1 mouse cellular context compared by ENCODE assay signal in genomic region chr11:98213311-98213710, GRCm38 (mm10).
TF ChIP-seq lines count a peak whose summit lies in the region.

No protein-coding gene starts in this region.

TF ChIP-seq in MEL, 35 proteins besides CTCF, POLR2A, EP300 and RAD21 (continued from another document):
- TF ChIP-seq ZNF384 (IDR thresholded peaks at IDR 0.05; ENCODE audit: low read depth, low read length) (peak; percentile 90), NELFE (IDR thresholded peaks at IDR 0.05; ENCODE audit: low read depth, low read length) (no peak), SIN3A (IDR thresholded peaks at IDR 0.05; ENCODE audit: low read length) (peak; percentile 15; the same call in 1 of the 2 replicates), GATA1 (IDR thresholded peaks at IDR 0.05; ENCODE audit: low read depth, low read length) (peak; percentile 85)
